Mouse (Mus musculus): ENCODE results near the gene Pwwp2b.

The Pwwp2b gene

GRCm38 (mm10) chr7:139257752-139258542 is 9.7 kb downstream of the Pwwp2b start:
- DNase-seq (ENCODE audit: inconsistent age in 2 of 2, low spot score in 1 of 2), result no peak

GRCm38 (mm10) chr7:139264337-139264736 is 16.1 kb downstream of the Pwwp2b start:
- DNase-seq (ENCODE audit: inconsistent age in 2 of 2, low spot score in 1 of 2), result no peak

- DNase-seq (ENCODE audit: inconsistent age in 2 of 2, low spot score in 1 of 2), result no peak
Measured at GRCm38 (mm10) chr7:139265634-139266033, 17.4 kb downstream of the Pwwp2b start.

- no peak for DNase-seq (ENCODE audit: inconsistent age in 2 of 2, low spot score in 1 of 2)
Measured at GRCm38 (mm10) chr7:139266431-139266830, 18.1 kb downstream of the Pwwp2b start.

- peak; percentile 55 to 89 for DNase-seq (ENCODE audit: inconsistent age in 2 of 2, low spot score in 1 of 2)
Measured at GRCm38 (mm10) chr7:139266886-139267870, 18.9 kb downstream of the Pwwp2b start.

- DNase-seq (ENCODE audit: inconsistent age in 2 of 2, low spot score in 1 of 2), result no peak
Measured at GRCm38 (mm10) chr7:139270738-139271137, 22.5 kb downstream of the Pwwp2b start.

- no peak for DNase-seq (ENCODE audit: inconsistent age in 2 of 2, low spot score in 1 of 2)
Measured at GRCm38 (mm10) chr7:139271871-139272270, 23.6 kb downstream of the Pwwp2b start.

GRCm38 (mm10) chr7:139272639-139273396 is 24.5 kb downstream of the Pwwp2b start:
- DNase-seq (ENCODE audit: inconsistent age in 2 of 2, low spot score in 1 of 2), result peak; percentile 26 to 70

- DNase-seq (ENCODE audit: inconsistent age in 2 of 2, low spot score in 1 of 2), result peak; percentile 61 to 78
Measured at GRCm38 (mm10) chr7:139273397-139273719, 25.1 kb downstream of the Pwwp2b start.

- no peak for DNase-seq (ENCODE audit: inconsistent age in 2 of 2, low spot score in 1 of 2)
Measured at GRCm38 (mm10) chr7:139275586-139275985, 27.3 kb downstream of the Pwwp2b start.

GRCm38 (mm10) chr7:139276150-139276549 is 27.9 kb downstream of the Pwwp2b start:
- no peak for DNase-seq (ENCODE audit: inconsistent age in 2 of 2, low spot score in 1 of 2)

GRCm38 (mm10) chr7:139277536-139277935 is 29.3 kb downstream of the Pwwp2b start:
- DNase-seq (ENCODE audit: inconsistent age in 2 of 2, low spot score in 1 of 2), result peak; percentile 25 to 49

- DNase-seq (ENCODE audit: inconsistent age in 2 of 2, low spot score in 1 of 2), result no peak
Measured at GRCm38 (mm10) chr7:139279571-139279970, 31.3 kb downstream of the Pwwp2b start.

- DNase-seq (ENCODE audit: inconsistent age in 2 of 2, low spot score in 1 of 2), result no peak
Measured at GRCm38 (mm10) chr7:139280044-139280443, 31.8 kb downstream of the Pwwp2b start.

GRCm38 (mm10) chr7:139281195-139281594 is 32.9 kb downstream of the Pwwp2b start:
- DNase-seq (ENCODE audit: inconsistent age in 2 of 2, low spot score in 1 of 2), result no peak

- DNase-seq (ENCODE audit: inconsistent age in 2 of 2, low spot score in 1 of 2), result no peak
Measured at GRCm38 (mm10) chr7:139282037-139282436, 33.8 kb downstream of the Pwwp2b start.

- no peak for DNase-seq (ENCODE audit: inconsistent age in 2 of 2, low spot score in 1 of 2)
Measured at GRCm38 (mm10) chr7:139285295-139285943, 37.1 kb downstream of the Pwwp2b start.

GRCm38 (mm10) chr7:139288540-139288939 is 40.3 kb downstream of the Pwwp2b start:
- peak; percentile 66 to 71 for DNase-seq (ENCODE audit: inconsistent age in 2 of 2, low spot score in 1 of 2)

GRCm38 (mm10) chr7:139293350-139293749 is 45.1 kb downstream of the Pwwp2b start:
- no peak for DNase-seq (ENCODE audit: inconsistent age in 2 of 2, low spot score in 1 of 2)

GRCm38 (mm10) chr7:139294076-139294475 is 45.8 kb downstream of the Pwwp2b start:
- no peak for DNase-seq (ENCODE audit: inconsistent age in 2 of 2, low spot score in 1 of 2)

GRCm38 (mm10) chr7:139295653-139296052 is 47.4 kb downstream of the Pwwp2b start:
- DNase-seq (ENCODE audit: inconsistent age in 2 of 2, low spot score in 1 of 2), result peak in 1 of 2 experiments; percentile 50
